Mouse (Mus musculus): ENCODE measurements at regions not wholly inside any gene's neighbourhood (a gene's known extent, or its start where the extent isn't known, plus 50 kb on each side); places are given as distances from the start of the nearest gene placed in this dataset.

GRCm38 (mm10) chr12:71506716-71507115 is 197.0 kb downstream of the Dact1 start:
- no peak for TF ChIP-seq CTCF (IDR thresholded peaks at IDR 0.05; ENCODE audit: borderline replicate concordance, extremely low read depth, insufficient read depth, insufficient read length)
- TF ChIP-seq POLR2A (IDR thresholded peaks at IDR 0.05; ENCODE audit: borderline replicate concordance, extremely low read depth, insufficient read depth, insufficient read length, poor library complexity, severe bottlenecking), result no peak
- DNase-seq (ENCODE audit: low read depth), result no peak

- TF ChIP-seq CTCF (IDR thresholded peaks at IDR 0.05; ENCODE audit: borderline replicate concordance, extremely low read depth, insufficient read depth, insufficient read length), result no peak
- TF ChIP-seq POLR2A (IDR thresholded peaks at IDR 0.05; ENCODE audit: borderline replicate concordance, extremely low read depth, insufficient read depth, insufficient read length, poor library complexity, severe bottlenecking), result no peak
- peak; percentile 64 for DNase-seq (ENCODE audit: low read depth)
These were observed 203.4 kb downstream of the Dact1 start for GRCm38 (mm10) chr12:71512915-71513612.

- TF ChIP-seq CTCF (IDR thresholded peaks at IDR 0.05; ENCODE audit: borderline replicate concordance, extremely low read depth, insufficient read depth, insufficient read length) (no peak), POLR2A (IDR thresholded peaks at IDR 0.05; ENCODE audit: borderline replicate concordance, extremely low read depth, insufficient read depth, insufficient read length, poor library complexity, severe bottlenecking) (no peak)
- no peak for DNase-seq (ENCODE audit: low read depth)
These were observed 209.8 kb downstream of the Dact1 start for GRCm38 (mm10) chr12:71519520-71519919.

- no peak for TF ChIP-seq POLR2A (IDR thresholded peaks at IDR 0.05; ENCODE audit: borderline replicate concordance, extremely low read depth, insufficient read depth, insufficient read length, poor library complexity, severe bottlenecking)
- no peak for TF ChIP-seq CTCF (IDR thresholded peaks at IDR 0.05; ENCODE audit: borderline replicate concordance, extremely low read depth, insufficient read depth, insufficient read length)
These were observed 212.3 kb downstream of the Dact1 start for GRCm38 (mm10) chr12:71521936-71522335.

GRCm38 (mm10) chr12:71522451-71522850 is 212.8 kb downstream of the Dact1 start:
- no peak for TF ChIP-seq POLR2A (IDR thresholded peaks at IDR 0.05; ENCODE audit: borderline replicate concordance, extremely low read depth, insufficient read depth, insufficient read length, poor library complexity, severe bottlenecking)
- DNase-seq (ENCODE audit: low read depth), result no peak

More at GRCm38 (mm10) chr12:71521936-71522335, 212.3 kb downstream of the Dact1 start:
- no peak for DNase-seq (ENCODE audit: low read depth)

GRCm38 (mm10) chr12:71524156-71524555 is 214.5 kb downstream of the Dact1 start:
- peak; percentile 64 for DNase-seq (ENCODE audit: low read depth)
- TF ChIP-seq CTCF (IDR thresholded peaks at IDR 0.05; ENCODE audit: borderline replicate concordance, extremely low read depth, insufficient read depth, insufficient read length) (no peak), POLR2A (IDR thresholded peaks at IDR 0.05; ENCODE audit: borderline replicate concordance, extremely low read depth, insufficient read depth, insufficient read length, poor library complexity, severe bottlenecking) (no peak)

GRCm38 (mm10) chr12:71525255-71525927 is 215.7 kb downstream of the Dact1 start:
- no peak for TF ChIP-seq CTCF (IDR thresholded peaks at IDR 0.05; ENCODE audit: borderline replicate concordance, extremely low read depth, insufficient read depth, insufficient read length)
- TF ChIP-seq POLR2A (IDR thresholded peaks at IDR 0.05; ENCODE audit: borderline replicate concordance, extremely low read depth, insufficient read depth, insufficient read length, poor library complexity, severe bottlenecking), result no peak

GRCm38 (mm10) chr12:71526623-71527022 is 216.9 kb downstream of the Dact1 start:
- no peak for DNase-seq (ENCODE audit: low read depth)
- TF ChIP-seq CTCF (IDR thresholded peaks at IDR 0.05; ENCODE audit: borderline replicate concordance, extremely low read depth, insufficient read depth, insufficient read length), result no peak
- TF ChIP-seq POLR2A (IDR thresholded peaks at IDR 0.05; ENCODE audit: borderline replicate concordance, extremely low read depth, insufficient read depth, insufficient read length, poor library complexity, severe bottlenecking), result no peak

More at GRCm38 (mm10) chr12:71525255-71525927, 215.7 kb downstream of the Dact1 start:
- DNase-seq (ENCODE audit: low read depth), result peak; percentile 53

GRCm38 (mm10) chr12:71532161-71532560 is 222.5 kb downstream of the Dact1 start:
- no peak for TF ChIP-seq CTCF (IDR thresholded peaks at IDR 0.05; ENCODE audit: borderline replicate concordance, extremely low read depth, insufficient read depth, insufficient read length)
- no peak for TF ChIP-seq POLR2A (IDR thresholded peaks at IDR 0.05; ENCODE audit: borderline replicate concordance, extremely low read depth, insufficient read depth, insufficient read length, poor library complexity, severe bottlenecking)
- DNase-seq (ENCODE audit: low read depth), result peak; percentile 51

GRCm38 (mm10) chr12:71532708-71533450 is 223.2 kb downstream of the Dact1 start:
- DNase-seq (ENCODE audit: low read depth), result peak; percentile 90
- no peak for TF ChIP-seq POLR2A (IDR thresholded peaks at IDR 0.05; ENCODE audit: borderline replicate concordance, extremely low read depth, insufficient read depth, insufficient read length, poor library complexity, severe bottlenecking)
- TF ChIP-seq CTCF (IDR thresholded peaks at IDR 0.05; ENCODE audit: borderline replicate concordance, extremely low read depth, insufficient read depth, insufficient read length), result no peak

- TF ChIP-seq POLR2A (IDR thresholded peaks at IDR 0.05; ENCODE audit: borderline replicate concordance, extremely low read depth, insufficient read depth, insufficient read length, poor library complexity, severe bottlenecking), result no peak
- no peak for TF ChIP-seq CTCF (IDR thresholded peaks at IDR 0.05; ENCODE audit: borderline replicate concordance, extremely low read depth, insufficient read depth, insufficient read length)
- no peak for DNase-seq (ENCODE audit: low read depth)
These were observed 224.0 kb downstream of the Dact1 start for GRCm38 (mm10) chr12:71533701-71534100.

All from brain, embryonic 14.5 days (tissue).